Mouse (Mus musculus) erythroblast, embryonic 14.5 days (primary cell): Measurements from ENCODE around the gene BC005537.

ENCODE experiments used
- GATA1 ChIP-seq: IDR thresholded peaks from 2 replicates; pipeline ENCODE4 v1.6.1; 2012; ENCODE audit warnings: low read length, inconsistent platforms, mixed read lengths
- TAL1 ChIP-seq: IDR thresholded peaks from 3 replicates; pipeline ENCODE4 v1.6.1; 2012; ENCODE audit warnings: low read length, inconsistent platforms, mixed read lengths

DNA sequence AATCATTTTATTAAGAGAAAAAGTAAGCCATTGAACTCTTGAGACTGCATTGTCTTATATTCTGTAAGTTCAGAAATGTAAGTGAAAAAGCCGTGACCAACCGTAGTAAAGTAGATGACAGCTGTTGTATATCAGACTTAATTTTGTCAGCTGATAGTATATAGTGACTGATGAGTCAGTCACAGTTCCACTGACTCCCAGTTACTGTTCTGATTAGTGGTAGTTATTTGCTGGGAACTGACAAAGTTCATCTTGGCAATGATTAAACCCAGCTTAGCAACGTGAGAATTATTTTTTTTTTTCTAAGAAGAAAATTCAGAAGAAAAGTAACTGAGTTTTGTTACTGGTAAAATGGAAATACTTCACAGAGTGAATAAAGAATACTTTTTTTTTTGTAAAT is 40.2 kb downstream of the BC005537 start:
- TF ChIP-seq TAL1 (no peak), GATA1 (no peak)
